Mouse (Mus musculus) E14TG2a.4 (cell line): ENCODE results near the gene Sycn.

Source experiments
- CTCF ChIP-seq: conservative IDR thresholded peaks from 2 replicates; pipeline ENCODE4 v1.5.1; 2014; ENCODE audit warnings: low read length
- NANOG ChIP-seq: IDR thresholded peaks from 2 replicates; pipeline ENCODE4 v1.6.1; 2014; ENCODE audit warnings: borderline replicate concordance, low read length, mixed read lengths
- POU5F1 ChIP-seq: IDR thresholded peaks from 2 replicates; pipeline ENCODE4 v1.6.1; 2014; ENCODE audit warnings: low read length, borderline replicate concordance

- TF ChIP-seq CTCF: no peak
- TF ChIP-seq POU5F1: no peak
- no peak for TF ChIP-seq NANOG
These were observed 3.4 kb downstream of the Sycn start for GRCm38 (mm10) chr7:28544051-28544601.
